Mouse (Mus musculus) hindbrain, embryonic 12.5 days (tissue): ENCODE data around the gene Plekho1. TPM values are rescaled to one million over a fixed set of nuclear protein-coding genes. Genes with fewer than 3 reads are reported as not detected.

Experiments used
- ATAC-seq: fragments of 200-750 bp; cut with Nextera tagmentation; 2 replicates; pipeline ENCODE4 v1.8.0; 2017; ENCODE audit warnings: moderate TSS enrichment; ENCODE audit not compliant: low FRiP score
- H3K27ac ChIP-seq: fragments of 300-500 bp; sonication (generic); 2 replicates; pipeline ENCODE4 v1.5.1; 2016; ENCODE audit warnings: mild to moderate bottlenecking
- H3K27me3 ChIP-seq: fragments of 300-500 bp; sonication (generic); 2 replicates; pipeline ENCODE4 v1.6.1; 2016; ENCODE audit warnings: mild to moderate bottlenecking
- H3K36me3 ChIP-seq: fragments of 300-500 bp; sonication (generic); 2 replicates; pipeline ENCODE4 v1.6.1; 2016; ENCODE audit warnings: mild to moderate bottlenecking
- H3K4me1 ChIP-seq: fragments of 300-500 bp; sonication (generic); 2 replicates; pipeline ENCODE4 v1.6.1; 2016
- H3K4me2 ChIP-seq: fragments of 300-500 bp; sonication (generic); replicated peaks from 2 replicates; pipeline ENCODE4 v1.6.1; 2016; ENCODE audit warnings: mild to moderate bottlenecking
- H3K4me3 ChIP-seq: fragments of 300-500 bp; sonication (generic); 2 replicates; pipeline ENCODE4 v1.5.1; 2016; ENCODE audit warnings: mild to moderate bottlenecking
- H3K9ac ChIP-seq: fragments of 300-500 bp; sonication (generic); 2 replicates; pipeline ENCODE4 v1.6.1; 2016; ENCODE audit warnings: mild to moderate bottlenecking, moderate library complexity
- H3K9me3 ChIP-seq: fragments of 300-500 bp; sonication (generic); replicated peaks from 2 replicates; pipeline ENCODE4 v1.6.1; 2016; ENCODE audit warnings: mild to moderate bottlenecking
- WGBS: fragments of 180-500 bp; shearing (Covaris S2); methylation state at CpG from one replicate; pipeline ENCODE4 v1.1.7; 2016; 5-methylcytosine and 5-hydroxymethylcytosine counted together
- polyA plus RNA-seq: library from polyadenylated mRNA; unstranded; fragments of >200 nt; fragmentation: Nextera tagmentation; extraction: Ambion mirVana; gene quantifications from 2 replicates; pipeline ENCODE4 v1.2.1, GENCODE M21; 2016

Plekho1 gene
- polyA plus RNA-seq, 1 experiment from 2014 or later: 79.3 TPM

DNA sequence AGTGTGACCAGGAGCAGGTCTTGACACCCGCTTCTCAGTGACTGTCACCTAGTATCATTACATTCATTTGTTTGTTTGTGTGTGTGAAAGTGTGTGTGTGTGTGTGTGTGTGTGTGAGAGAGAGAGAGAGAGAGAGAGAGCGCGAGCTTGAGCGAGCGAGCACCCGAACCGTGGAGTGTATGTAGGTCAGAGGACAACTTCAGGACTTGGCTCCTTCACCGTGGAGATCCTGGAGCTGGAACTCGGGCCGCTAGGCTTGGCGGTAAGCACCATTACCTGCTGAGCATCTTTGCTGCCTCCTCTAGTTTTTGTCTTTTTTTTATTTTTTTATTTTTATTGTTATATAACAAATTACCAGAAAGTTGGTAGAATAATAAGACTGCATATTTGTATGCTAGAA lies 34.0 kb upstream of the Plekho1 start:
- no peak overlapping the region for H3K9ac ChIP-seq
- ATAC-seq: no peak
- 87% methylated on average over 11 of the region's 11 CpGs for WGBS
- H3K4me2 ChIP-seq: no peak overlapping the region
- H3K4me3 ChIP-seq: no peak overlapping the region
- H3K27me3 ChIP-seq: no peaks in the 10 kb centered on the region
- H3K27ac ChIP-seq: no peak overlapping the region
- no peaks in the 10 kb centered on the region for H3K4me1 ChIP-seq
- H3K36me3 ChIP-seq: peaks cover 40% of the 10 kb centered on the region; the same call in 1 of the 2 replicates
- no peaks in the 10 kb centered on the region for H3K9me3 ChIP-seq

DNA sequence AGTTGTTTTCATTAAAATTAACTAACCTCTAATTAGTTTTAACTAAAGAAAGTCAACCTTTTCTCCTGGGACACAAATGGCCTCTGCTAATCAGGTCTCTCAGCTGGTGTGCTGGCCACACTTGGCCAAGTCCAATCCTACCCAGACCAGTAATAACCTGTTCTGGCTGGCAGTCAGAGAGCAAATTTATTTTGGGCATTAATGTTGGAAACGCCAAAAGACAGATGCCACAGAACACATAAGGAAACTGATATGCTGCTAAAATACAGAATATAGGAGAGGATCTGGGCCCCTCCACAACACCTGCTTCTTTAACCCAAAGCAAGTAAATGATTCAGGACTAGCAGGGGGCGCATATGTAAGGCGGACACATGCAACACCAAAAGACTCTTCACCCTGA lies 33.5 kb upstream of the Plekho1 start:
- Histone ChIP-seq H3K9ac (no peak overlapping the region), H3K4me2 (no peak overlapping the region), H3K9me3 (no peaks in the 10 kb centered on the region), H3K27ac (no peak overlapping the region), H3K4me1 (no peaks in the 10 kb centered on the region), H3K36me3 (peaks cover 40% of the 10 kb centered on the region; the same call in 1 of the 2 replicates), H3K4me3 (no peak overlapping the region), H3K27me3 (no peaks in the 10 kb centered on the region)
- WGBS: 93% methylated on average over 3 of the region's 3 CpGs
- ATAC-seq: no peak

DNA sequence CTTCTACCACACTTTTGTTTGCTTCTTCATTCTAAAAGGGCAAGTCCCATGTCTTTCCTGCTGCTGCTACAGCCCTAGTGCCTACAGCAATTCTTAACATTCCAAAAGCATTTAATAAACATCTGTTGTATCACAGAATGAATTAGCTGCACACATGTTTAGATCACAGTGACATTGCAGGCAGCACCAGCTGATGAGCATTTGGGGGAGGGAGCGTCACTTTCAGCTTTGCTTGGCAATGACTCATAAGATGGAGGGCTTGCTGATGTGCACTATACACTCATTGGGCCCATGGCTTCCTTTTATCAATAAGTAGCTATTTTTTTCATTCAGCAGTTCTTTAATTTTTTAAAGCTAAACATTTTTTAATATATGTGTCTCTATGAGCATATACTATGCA lies 32.1 kb upstream of the Plekho1 start:
- Histone ChIP-seq H3K36me3 (peaks cover 32% of the 10 kb centered on the region; the same call in 1 of the 2 replicates), H3K4me1 (no peaks in the 10 kb centered on the region), H3K9ac (no peak overlapping the region), H3K9me3 (no peaks in the 10 kb centered on the region), H3K27ac (no peak overlapping the region), H3K27me3 (no peaks in the 10 kb centered on the region), H3K4me3 (no peak overlapping the region), H3K4me2 (no peak overlapping the region)
- ATAC-seq: no peak
- 95% methylated on average over 1 of the region's 1 CpGs for WGBS

DNA sequence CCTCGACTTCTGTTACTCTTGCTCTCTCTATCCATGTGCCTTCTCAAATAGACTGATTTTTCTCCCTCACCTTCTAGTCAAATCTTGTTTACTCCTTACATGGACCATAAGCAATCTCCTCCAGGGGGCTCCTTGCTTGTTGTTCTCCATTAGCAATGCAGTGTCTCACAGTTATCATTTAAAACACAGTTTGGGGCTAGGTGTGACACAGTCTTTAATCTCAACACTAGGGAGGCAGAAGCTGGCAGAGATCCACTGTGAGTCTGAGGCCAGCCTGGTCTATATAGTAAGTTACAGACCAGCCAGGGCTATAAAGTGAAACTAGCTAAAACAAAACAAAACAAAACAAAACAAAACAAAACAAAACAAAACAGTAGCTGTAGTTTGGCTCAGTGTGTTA lies 31.3 kb upstream of the Plekho1 start:
- Histone ChIP-seq H3K9me3 (no peaks in the 10 kb centered on the region), H3K4me2 (no peak overlapping the region), H3K4me1 (no peaks in the 10 kb centered on the region), H3K27me3 (no peaks in the 10 kb centered on the region), H3K27ac (no peak overlapping the region), H3K36me3 (peaks cover 27% of the 10 kb centered on the region; the same call in 1 of the 2 replicates), H3K4me3 (no peak overlapping the region), H3K9ac (no peak overlapping the region)
- ATAC-seq: no peak
- WGBS: 75% methylated on average over 1 of the region's 1 CpGs

DNA sequence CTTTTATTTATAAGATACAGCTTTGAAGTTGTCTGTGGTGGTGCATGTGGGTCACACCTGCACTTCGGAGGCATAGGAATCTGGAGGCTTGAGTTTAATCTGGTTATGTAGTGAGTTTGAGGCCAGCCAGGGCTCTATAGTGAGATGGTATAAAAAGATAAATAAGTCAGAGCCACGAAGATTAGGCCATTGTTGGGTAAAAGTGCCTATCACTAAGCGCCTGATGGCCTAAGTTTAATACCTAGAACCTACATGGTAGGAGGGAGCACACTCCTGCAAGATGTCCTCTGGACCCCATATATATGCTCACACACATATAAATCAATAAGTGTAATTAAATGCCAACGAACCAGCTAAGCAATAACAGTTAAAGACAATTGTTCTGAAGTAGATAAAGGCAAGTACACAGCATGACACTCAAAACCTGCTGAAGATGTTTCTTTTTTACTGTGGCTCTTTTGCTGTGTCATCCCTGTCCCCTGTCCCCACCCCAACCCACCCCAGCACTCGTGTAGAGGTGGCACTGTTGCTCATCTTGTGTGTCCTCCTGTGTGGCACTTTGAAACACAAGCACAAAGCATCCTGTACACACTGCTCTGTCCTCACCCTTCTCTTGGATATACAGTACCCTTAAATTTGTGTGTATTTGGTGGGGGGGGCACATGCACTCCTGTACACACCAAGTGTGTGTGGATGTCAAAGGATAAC lies 25.8 kb upstream of the Plekho1 start:
- Histone ChIP-seq H3K9ac (no peak overlapping the region), H3K27me3 (no peaks in the 10 kb centered on the region), H3K4me1 (no peaks in the 10 kb centered on the region), H3K36me3 (peaks cover 8% of the 10 kb centered on the region; the same call in 1 of the 2 replicates), H3K4me3 (no peak overlapping the region), H3K4me2 (no peak overlapping the region), H3K27ac (no peak overlapping the region), H3K9me3 (no peaks in the 10 kb centered on the region)
- 77% methylated on average over 5 of the region's 5 CpGs for WGBS
- ATAC-seq: no peak

DNA sequence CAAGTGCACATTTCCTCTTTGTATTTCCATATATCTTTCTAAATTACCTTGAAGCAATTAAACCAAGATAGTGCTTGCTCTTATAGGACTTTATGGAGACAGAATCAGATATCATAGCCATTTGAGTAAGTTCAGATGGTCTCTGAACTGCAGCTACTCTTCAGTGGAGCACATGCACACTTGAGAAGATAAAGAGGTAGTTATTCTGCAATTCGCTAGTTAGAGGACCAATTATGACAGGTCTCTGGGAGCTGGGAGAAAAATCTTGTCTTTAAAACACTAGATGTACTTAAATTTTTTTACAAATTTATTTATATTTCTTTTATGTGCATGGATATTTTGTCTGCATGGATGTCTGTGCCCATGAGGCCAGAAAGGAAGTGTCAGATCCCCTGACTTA lies 24.9 kb upstream of the Plekho1 start:
- no peak overlapping the region for H3K4me3 ChIP-seq
- no peak overlapping the region for H3K4me2 ChIP-seq
- H3K27me3 ChIP-seq: no peaks in the 10 kb centered on the region
- no peak for ATAC-seq
- WGBS: 88% methylated on average over 1 of the region's 1 CpGs
- H3K4me1 ChIP-seq: no peaks in the 10 kb centered on the region
- no peaks in the 10 kb centered on the region for H3K9me3 ChIP-seq
- no peak overlapping the region for H3K27ac ChIP-seq
- H3K9ac ChIP-seq: no peak overlapping the region
- peaks cover 6% of the 10 kb centered on the region; the same call in 1 of the 2 replicates for H3K36me3 ChIP-seq

DNA sequence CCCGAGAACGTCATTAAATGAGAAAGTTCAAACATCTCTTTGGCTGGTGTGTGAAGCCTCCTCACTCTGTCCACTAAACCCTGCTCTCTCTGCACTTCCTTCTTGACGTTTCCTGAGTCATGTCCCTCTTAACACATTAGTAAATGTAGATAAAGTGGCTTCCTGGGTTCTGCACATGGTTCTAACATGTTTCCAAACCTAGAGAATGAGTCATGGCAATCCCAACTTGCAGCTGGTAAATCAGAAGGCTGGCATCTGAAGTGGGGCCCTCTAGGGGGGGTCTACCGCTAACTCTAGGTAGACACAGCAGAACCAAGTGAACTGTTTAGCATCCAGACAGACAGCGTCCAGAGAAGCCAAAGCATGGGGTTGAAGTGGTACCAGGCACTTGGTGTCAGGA lies 21.7 kb upstream of the Plekho1 start:
- Histone ChIP-seq H3K27me3 (no peaks in the 10 kb centered on the region), H3K4me1 (no peaks in the 10 kb centered on the region), H3K9ac (no peak overlapping the region), H3K4me2 (no peak overlapping the region), H3K36me3 (peaks cover 6% of the 10 kb centered on the region; the same call in 1 of the 2 replicates), H3K27ac (no peak overlapping the region), H3K4me3 (no peak overlapping the region), H3K9me3 (no peaks in the 10 kb centered on the region)
- no peak for ATAC-seq
- WGBS: 88% methylated on average over 5 of the region's 5 CpGs

DNA sequence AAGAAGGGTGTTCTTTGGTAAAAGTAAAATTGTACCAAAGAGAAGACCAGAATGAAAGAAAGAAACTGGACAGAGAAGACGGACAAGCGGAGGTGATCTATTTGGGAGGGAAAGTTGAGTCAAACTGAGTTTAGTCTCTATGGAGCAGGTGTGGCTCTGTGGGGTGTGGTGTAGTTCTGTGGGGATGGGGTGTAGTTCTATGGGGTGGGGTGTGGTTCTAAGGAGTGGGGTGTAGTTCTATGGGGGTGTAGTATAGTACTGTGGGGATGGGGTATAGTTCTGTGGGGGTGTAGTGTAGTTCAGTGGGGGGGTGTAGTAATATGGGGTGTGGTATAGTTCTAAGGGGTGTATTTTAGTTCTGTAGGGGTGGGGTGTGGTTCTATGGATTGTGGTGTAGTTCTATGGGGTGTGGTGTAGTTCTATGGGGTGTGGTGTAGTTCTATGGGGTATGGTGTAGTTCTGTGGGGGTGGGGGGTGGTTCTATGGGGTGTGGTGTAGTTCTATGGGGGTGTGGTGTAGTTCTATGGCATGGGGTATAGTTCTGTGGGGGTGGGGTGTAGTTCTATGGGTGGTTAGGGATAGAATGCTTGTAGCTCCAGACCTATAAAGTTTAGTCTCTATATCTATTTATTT lies 20.6 kb upstream of the Plekho1 start:
- 96% methylated on average over 2 of the region's 2 CpGs for WGBS
- Histone ChIP-seq H3K4me2 (no peak overlapping the region), H3K27ac (no peak overlapping the region), H3K36me3 (peaks cover 6% of the 10 kb centered on the region; the same call in 1 of the 2 replicates), H3K9me3 (no peaks in the 10 kb centered on the region), H3K4me1 (no peaks in the 10 kb centered on the region), H3K4me3 (no peak overlapping the region), H3K27me3 (no peaks in the 10 kb centered on the region), H3K9ac (no peak overlapping the region)
- ATAC-seq: no peak

DNA sequence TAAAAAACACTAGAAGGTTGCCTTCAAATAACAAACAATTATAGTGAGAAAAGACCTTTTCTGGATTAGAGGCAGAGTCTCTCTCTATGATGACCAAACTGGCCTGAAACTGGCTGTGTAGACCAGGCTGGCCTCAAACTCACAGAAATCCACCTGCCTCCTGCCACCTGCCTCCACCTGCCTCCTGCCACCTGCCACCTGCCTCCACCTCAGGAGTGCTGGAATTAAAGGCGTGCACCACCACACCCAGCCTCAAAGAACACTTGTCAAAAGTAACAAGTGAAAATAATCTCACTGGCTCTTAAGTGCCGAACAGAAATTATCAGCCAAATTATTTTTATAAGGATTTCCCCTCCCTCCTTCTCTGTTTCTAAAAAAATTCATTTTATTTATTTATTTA lies 19.9 kb upstream of the Plekho1 start:
- Histone ChIP-seq H3K4me1 (no peaks in the 10 kb centered on the region), H3K27me3 (no peaks in the 10 kb centered on the region), H3K36me3 (peaks cover 6% of the 10 kb centered on the region; the same call in 1 of the 2 replicates), H3K27ac (no peak overlapping the region), H3K4me3 (no peak overlapping the region), H3K9ac (no peak overlapping the region), H3K9me3 (no peaks in the 10 kb centered on the region), H3K4me2 (no peak overlapping the region)
- ATAC-seq: no peak
- 88% methylated on average over 2 of the region's 2 CpGs for WGBS

DNA sequence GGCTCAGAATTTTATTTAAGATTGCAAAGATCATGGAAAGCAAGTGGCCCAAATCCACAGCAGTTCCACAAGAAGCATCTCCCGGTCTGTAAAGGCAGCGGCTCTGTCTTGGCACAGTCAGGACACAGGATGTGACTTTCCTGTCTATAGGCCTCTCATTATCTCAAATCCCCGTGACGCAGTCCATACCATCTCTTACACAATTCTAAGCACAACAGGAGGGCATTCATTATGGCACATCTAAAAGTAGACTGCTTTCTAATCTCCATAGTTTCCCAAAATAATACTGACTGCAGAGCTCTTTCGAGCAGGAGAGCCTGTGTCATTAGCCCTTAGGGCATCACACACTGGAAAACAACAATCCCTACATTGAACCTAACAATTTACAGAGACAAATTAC lies 17.0 kb upstream of the Plekho1 start:
- WGBS: 59% methylated on average over 5 of the region's 5 CpGs
- no peak for ATAC-seq
- no peak overlapping the region for H3K4me2 ChIP-seq

DNA sequence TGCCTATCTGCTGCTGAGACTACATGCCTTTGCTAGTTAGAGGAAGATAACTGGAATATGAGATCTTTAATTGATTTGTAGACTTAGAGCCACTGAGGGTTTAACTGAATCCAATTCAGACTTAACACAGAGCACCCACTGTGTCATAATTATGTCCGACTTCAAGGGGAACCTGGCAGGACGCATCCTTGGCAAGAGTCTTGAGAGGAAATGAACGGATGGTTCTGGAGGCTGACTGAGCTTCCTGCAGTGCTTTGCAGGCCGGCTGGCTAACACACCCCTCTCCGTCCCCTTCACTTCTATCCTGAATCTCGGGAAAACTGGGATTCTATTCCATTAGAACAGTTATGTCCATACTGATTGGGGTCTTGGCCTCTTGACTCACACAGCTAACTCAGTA lies 12.7 kb upstream of the Plekho1 start:
- Histone ChIP-seq H3K4me1 (no peaks in the 10 kb centered on the region), H3K4me3 (no peak overlapping the region), H3K27ac (no peak overlapping the region), H3K9me3 (no peaks in the 10 kb centered on the region), H3K9ac (no peak overlapping the region), H3K4me2 (no peak overlapping the region), H3K27me3 (no peaks in the 10 kb centered on the region), H3K36me3 (no peaks in the 10 kb centered on the region)
- ATAC-seq: no peak
- WGBS: 83% methylated on average over 6 of the region's 6 CpGs

More for the DNA sequence above, 17.0 kb upstream of the Plekho1 start:
- Histone ChIP-seq H3K27ac (no peak overlapping the region), H3K9me3 (no peaks in the 10 kb centered on the region), H3K4me1 (no peaks in the 10 kb centered on the region), H3K9ac (no peak overlapping the region), H3K36me3 (no peaks in the 10 kb centered on the region), H3K4me3 (no peak overlapping the region), H3K27me3 (no peaks in the 10 kb centered on the region)

DNA sequence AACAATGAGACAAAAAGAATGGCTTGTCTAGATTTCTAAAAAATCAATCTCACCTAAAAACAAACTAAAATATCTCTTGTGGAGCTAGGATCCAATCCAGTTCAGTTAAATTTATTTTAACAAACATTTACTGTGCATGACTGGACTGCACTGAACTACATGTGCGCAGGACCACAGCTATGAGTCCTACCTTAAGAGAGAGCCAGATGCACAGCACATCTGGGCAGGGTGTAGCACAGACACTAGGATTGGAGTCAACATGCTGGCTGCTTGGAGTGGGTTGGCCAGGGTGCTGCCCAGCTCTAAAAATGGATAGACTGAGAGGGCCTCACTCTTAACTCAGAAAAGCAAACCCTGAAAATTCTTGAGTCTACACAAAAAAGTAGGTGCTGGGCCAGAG lies 5.8 kb upstream of the Plekho1 start:
- H3K4me1 ChIP-seq: peaks cover 26% of the 10 kb centered on the region
- H3K4me3 ChIP-seq: no peak overlapping the region
- no peaks in the 10 kb centered on the region for H3K9me3 ChIP-seq
- no peak overlapping the region for H3K27ac ChIP-seq
- no peaks in the 10 kb centered on the region for H3K27me3 ChIP-seq
- 100% methylated on average over 1 of the region's 1 CpGs for WGBS
- no peak overlapping the region for H3K4me2 ChIP-seq
- ATAC-seq: no peak
- H3K36me3 ChIP-seq: no peaks in the 10 kb centered on the region
- H3K9ac ChIP-seq: no peak overlapping the region
